Mouse (Mus musculus): ENCODE results near the gene Mrpl50.

GRCm38 (mm10) chr4:49474583-49474982, 46.3 kb downstream of the Mrpl50 start:
- no peak for TF ChIP-seq POLR2A (IDR thresholded peaks at IDR 0.05; ENCODE audit: borderline replicate concordance, extremely low read depth, low read depth, low read length)
- TF ChIP-seq CTCF (IDR thresholded peaks at IDR 0.05; ENCODE audit: insufficient read depth, low read length), result no peak

Data from lung, adult 2 months (tissue).